Comparison of ENCODE assay signal across 25 mouse cellular contexts in the genomic region with DNA sequence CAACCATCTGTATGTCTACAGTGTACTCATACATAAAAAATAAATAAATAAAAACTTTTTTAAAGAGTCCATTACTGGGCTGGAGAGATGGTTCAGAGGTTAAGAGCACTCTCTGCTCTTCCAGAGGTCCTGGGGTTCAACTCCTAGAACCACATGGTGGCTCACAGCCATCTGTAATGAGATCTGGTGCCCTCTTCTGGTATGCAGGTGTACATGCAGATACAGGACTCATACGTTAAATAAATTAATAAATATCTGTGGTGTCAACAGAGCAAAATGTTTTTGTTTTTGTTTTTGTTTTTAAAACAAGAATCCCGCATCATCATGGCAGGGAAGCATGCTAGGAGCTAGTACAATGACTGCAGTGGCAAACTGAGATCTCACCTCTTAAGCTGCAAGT. TPM values are rescaled to one million over a fixed set of nuclear protein-coding genes. Genes with fewer than 3 reads are reported as not detected.
A peak's percentile ranks its signal among the peaks of the same experiment; 100 is the strongest.
DNase-seq lines count a peak whose midpoint lies in the region; ATAC-seq and TF ChIP-seq lines count a peak whose summit lies in the region.
"Had no signal": no experiment of that assay in that cellular context is flagged by ENCODE, and none has a peak within 500 bp of the region (broad histone marks: within the 10 kb centered on the region; RNA-seq: fewer than 3 reads in every experiment).

No protein-coding gene starts in this region.

- H3K9me3 ChIP-seq in heart, postnatal 0 days (replicated peaks; ENCODE audit: control insufficient read depth, low read length): 0 out of 2 replicates have a peak, but pooled peaks cover 7% of the 10 kb centered on the region
- no peaks in the 10 kb centered on the region for H3K9me3 ChIP-seq in lung, postnatal 0 days (ENCODE audit: low read length)
- no peaks in the 10 kb centered on the region for H3K9me3 ChIP-seq in liver, postnatal 0 days (ENCODE audit: low read length)
- H3K9me3 ChIP-seq: heart, embryonic 13.5 days; midbrain, embryonic 10.5 days; neural tube, embryonic 13.5 days had no signal

- H3K4me1 ChIP-seq in heart, postnatal 0 days (ENCODE audit: control insufficient read depth, insufficient read depth): 0 out of 2 replicates have a peak, but pooled peaks cover 3% of the 10 kb centered on the region
- H3K4me1 ChIP-seq in lung, postnatal 0 days (ENCODE audit: insufficient read depth, low read depth, low read length): peaks cover 4% of the 10 kb centered on the region; the same call in 1 of the 2 replicates
- H3K4me1 ChIP-seq in liver, postnatal 0 days (ENCODE audit: insufficient read depth): peaks cover 3% of the 10 kb centered on the region; the same call in 1 of the 2 replicates
- H3K4me1 ChIP-seq: midbrain, embryonic 10.5 days; neural tube, embryonic 13.5 days had no signal

- no peak for ATAC-seq in heart, postnatal 0 days (ENCODE audit: insufficient read depth, low read depth)
- ATAC-seq in lung, postnatal 0 days: no peak
- ATAC-seq in liver, postnatal 0 days: no peak
- ATAC-seq: activated CD4-positive, CD25-positive, alpha-beta regulatory T cell, adult 4 months; CD4-positive, CD25-positive, alpha-beta regulatory T cell, adult 4 months; midbrain, embryonic 16.5 days had no signal

- no peak overlapping the region for H3K4me2 ChIP-seq in heart, postnatal 0 days (ENCODE audit: low read depth, low read length)
- H3K4me2 ChIP-seq in lung, postnatal 0 days (replicated peaks; ENCODE audit: low read depth, low read length): no peak overlapping the region
- H3K4me2 ChIP-seq in liver, postnatal 0 days (ENCODE audit: low read depth, low read length): no peak overlapping the region
- H3K4me2 ChIP-seq: heart, embryonic 13.5 days; kidney, embryonic 15.5 days; neural tube, embryonic 13.5 days had no signal

- no peak overlapping the region for H3K4me3 ChIP-seq in heart, postnatal 0 days (ENCODE audit: low read depth, low read length)
- H3K4me3 ChIP-seq in layer of hippocampus, adult 2 months: no peak overlapping the region
- H3K4me3 ChIP-seq in lung, postnatal 0 days (ENCODE audit: low read depth, low read length): no peak overlapping the region
- H3K4me3 ChIP-seq in liver, postnatal 0 days (ENCODE audit: low read depth, low read length): no peak overlapping the region
- H3K4me3 ChIP-seq: erythroblast, embryonic 14.5 days; heart, embryonic 13.5 days; kidney, embryonic 15.5 days; midbrain, embryonic 10.5 days; neural tube, embryonic 13.5 days had no signal

- no peak overlapping the region for H3K9ac ChIP-seq in heart, postnatal 0 days (replicated peaks; ENCODE audit: low read depth, low read length)
- no peak overlapping the region for H3K9ac ChIP-seq in lung, postnatal 0 days (replicated peaks; ENCODE audit: low read depth)
- no peak overlapping the region for H3K9ac ChIP-seq in liver, postnatal 0 days (replicated peaks)
- H3K9ac ChIP-seq: heart, embryonic 13.5 days; kidney, embryonic 15.5 days; neural tube, embryonic 13.5 days had no signal

- H3K27me3 ChIP-seq in heart, postnatal 0 days (ENCODE audit: control insufficient read depth, insufficient read depth, low read length): no peaks in the 10 kb centered on the region
- H3K27me3 ChIP-seq in lung, postnatal 0 days (replicated peaks; ENCODE audit: insufficient read depth, low read length): no peaks in the 10 kb centered on the region
- no peaks in the 10 kb centered on the region for H3K27me3 ChIP-seq in liver, postnatal 0 days (ENCODE audit: insufficient read depth, low read length)
- H3K27me3 ChIP-seq: heart, embryonic 13.5 days; kidney, embryonic 15.5 days; neural tube, embryonic 13.5 days had no signal

- H3K36me3 ChIP-seq in heart, postnatal 0 days (replicated peaks; ENCODE audit: control insufficient read depth, insufficient read depth, low read length): no peaks in the 10 kb centered on the region
- H3K36me3 ChIP-seq in lung, postnatal 0 days (ENCODE audit: insufficient read depth, low read length): no peaks in the 10 kb centered on the region
- no peaks in the 10 kb centered on the region for H3K36me3 ChIP-seq in liver, postnatal 0 days (replicated peaks; ENCODE audit: insufficient read depth, low read length)
- H3K36me3 ChIP-seq: heart, embryonic 13.5 days; kidney, embryonic 15.5 days; midbrain, embryonic 10.5 days; neural tube, embryonic 13.5 days had no signal

- 80% methylated on average over 2 of the region's 2 CpGs for WGBS in heart, postnatal 0 days
- WGBS in lung, postnatal 0 days: 75% methylated on average over 2 of the region's 2 CpGs
- 66% methylated on average over 2 of the region's 2 CpGs for WGBS in liver, postnatal 0 days (ENCODE audit: insufficient replicate concordance)

- no peak for TF ChIP-seq EP300 in heart, postnatal 0 days (IDR thresholded peaks at IDR 0.05; ENCODE audit: low read depth)
- no peak for TF ChIP-seq EP300 in lung, postnatal 0 days (IDR thresholded peaks at IDR 0.05)
- no peak for TF ChIP-seq EP300 in liver, postnatal 0 days (IDR thresholded peaks at IDR 0.05; ENCODE audit: low read depth)

- TF ChIP-seq CTCF in heart, postnatal 0 days (IDR thresholded peaks at IDR 0.05; ENCODE audit: low read depth): peak; percentile 19; the same call in 1 of the 2 replicates
- peak; percentile 58 for TF ChIP-seq CTCF in layer of hippocampus, adult 2 months (conservative IDR thresholded peaks at IDR 0.05)
- peak; percentile 55 for TF ChIP-seq CTCF in lung, postnatal 0 days (IDR thresholded peaks at IDR 0.05)
- TF ChIP-seq CTCF in liver, postnatal 0 days (IDR thresholded peaks at IDR 0.05; ENCODE audit: low read depth): peak; percentile 61

- DNase-seq in heart, postnatal 0 days (ENCODE audit: low spot score): no peak
- DNase-seq in heart, adult 11 months: no peak
- no peak for DNase-seq in layer of hippocampus, adult 2 months (ENCODE audit: low spot score in 2 of 2)
- no peak for DNase-seq in layer of hippocampus, postnatal 25 days (ENCODE audit: extremely low spot score in 1 of 2, low spot score in 1 of 2)
- no peak for DNase-seq in lung, postnatal 0 days (ENCODE audit: low spot score)
- no peak for DNase-seq in lung, postnatal 14 days
- DNase-seq in liver, postnatal 0 days: no peak
- DNase-seq in frontal cortex, adult 2 months (ENCODE audit: extremely low spot score in 1 of 2, low spot score in 1 of 2): no peak
- DNase-seq: adrenal gland, adult 2 months; adrenal gland, postnatal 36 days; cerebellum, adult 2 months; cerebellum, postnatal 14 days; gastrocnemius, postnatal 36 days; heart, postnatal 14 days; kidney, adult 11 months; layer of hippocampus, adult 9-11 months; lung, postnatal 10 days had no signal

- H3K27ac ChIP-seq in heart, postnatal 0 days (ENCODE audit: low read depth): no peak overlapping the region
- no peak overlapping the region for H3K27ac ChIP-seq in layer of hippocampus, adult 2 months
- H3K27ac ChIP-seq in lung, postnatal 0 days (ENCODE audit: low read length): no peak overlapping the region
- H3K27ac ChIP-seq in liver, postnatal 0 days (ENCODE audit: low read depth): no peak overlapping the region
- H3K27ac ChIP-seq: heart, embryonic 13.5 days; kidney, embryonic 15.5 days; midbrain, embryonic 10.5 days; neural tube, embryonic 13.5 days had no signal

RNA-seq across cellular contexts. Expression of a gene that starts 20.6 kb away (rescaled TPM):
- total RNA-seq in heart, postnatal 0 days (2014; rRNA removed; ENCODE audit: low replicate concordance): 51.9 and 70.8 TPM in 2 replicates
- polyA plus RNA-seq in heart, postnatal 0 days (2015; fragmentation: Nextera tagmentation; extraction: Ambion mirVana): 5.4 and 6.5 TPM in 2 replicates
- 10 to 100 TPM; 47.5 to 53.2 TPM for total RNA-seq in layer of hippocampus, adult 2 months (2021)
- total RNA-seq in layer of hippocampus, postnatal 25 days (2021): 10 to 100 TPM; 39.5 to 46.7 TPM
- polyA plus RNA-seq in lung, postnatal 0 days (2015; fragmentation: Nextera tagmentation; extraction: Ambion mirVana): 15.2 and 22.9 TPM in 2 replicates
- polyA plus RNA-seq in liver, postnatal 0 days (2015; fragmentation: Nextera tagmentation; extraction: Ambion mirVana): 8.4 and 9.4 TPM in 2 replicates
- polyA plus RNA-seq in frontal cortex, adult 2 months (2012; rRNA removed): 24.9 and 28.3 TPM in 2 replicates
